Mouse (Mus musculus): ENCODE measurements around the gene Zfp622. TPM values are rescaled to one million over a fixed set of nuclear protein-coding genes. Genes with fewer than 3 reads are reported as not detected.
"Not testable (repeated sequence)": the region's sequence is repeated elsewhere in the genome, so short reads cannot be mapped to it uniquely, and the experiment has no call there.

Zfp622 gene
- polyA plus RNA-seq, 1 experiment from 2014 or later = 23.3 TPM

DNA sequence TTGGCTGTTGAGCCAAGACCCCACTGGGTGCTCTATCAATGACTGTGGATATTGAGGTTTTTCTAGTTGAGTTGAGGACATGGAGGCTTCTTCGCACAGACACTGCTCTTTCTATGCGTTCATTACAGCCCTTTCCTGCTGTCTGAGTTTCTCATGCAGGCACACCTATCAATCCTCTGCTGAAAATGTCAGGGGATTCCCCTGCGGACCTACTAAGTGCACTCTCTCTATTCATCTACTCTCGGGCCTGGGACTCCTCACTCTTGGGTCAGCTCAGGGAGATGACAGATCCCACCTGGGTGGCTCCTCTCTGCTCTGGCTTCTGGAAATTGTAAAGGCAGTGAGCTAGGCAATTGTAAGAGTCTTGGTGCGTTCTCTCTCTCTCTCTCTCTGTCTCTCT lies 23.9 kb upstream of the Zfp622 start:
- Histone ChIP-seq H3K36me3 (ENCODE audit: control insufficient read depth, insufficient read depth) (no peaks in the 10 kb centered on the region), H3K4me1 (replicated peaks; ENCODE audit: control insufficient read depth, insufficient read depth, low read length) (no peaks in the 10 kb centered on the region), H3K9ac (ENCODE audit: low read depth, low read length) (no peak overlapping the region), H3K4me2 (replicated peaks; ENCODE audit: low read depth) (no peak overlapping the region), H3K27me3 (replicated peaks; ENCODE audit: control insufficient read depth, insufficient read depth, low read length) (no peaks in the 10 kb centered on the region), H3K4me3 (ENCODE audit: low read depth, low read length) (no peak overlapping the region), H3K9me3 (ENCODE audit: control insufficient read depth) (no peaks in the 10 kb centered on the region), H3K27ac (ENCODE audit: low read depth, low read length) (no peak overlapping the region)
- TF ChIP-seq CTCF (IDR thresholded peaks at IDR 0.05; ENCODE audit: low read depth) = no peak
- 80% methylated on average over 5 of the region's 5 CpGs for WGBS
- ATAC-seq = no peak

DNA sequence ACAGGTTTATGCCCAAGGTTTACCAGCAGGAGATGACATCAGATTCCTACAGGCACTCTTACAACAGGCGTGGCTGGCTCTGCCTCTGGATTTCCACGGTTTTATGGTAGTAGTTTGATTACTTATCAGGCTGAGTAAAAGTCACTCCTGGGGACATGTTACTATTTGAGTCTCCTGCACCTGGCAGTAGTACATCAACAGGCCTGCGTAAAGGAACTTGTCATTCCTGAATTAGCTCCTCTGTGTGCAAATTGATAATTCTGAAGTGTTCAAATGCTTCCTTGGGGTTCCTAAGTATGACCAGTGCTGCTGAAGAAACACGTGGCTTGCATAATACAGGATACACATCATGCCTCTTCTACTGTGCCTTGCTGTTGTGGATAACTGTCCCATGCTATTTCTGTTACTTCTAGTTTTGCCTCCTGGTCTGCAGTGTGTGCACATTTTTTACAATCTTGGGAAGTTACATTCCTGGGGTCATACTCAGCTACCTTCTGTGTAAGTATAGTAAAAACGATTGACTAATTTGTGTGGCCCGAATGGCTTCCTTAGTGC lies 17.9 kb upstream of the Zfp622 start:
- ATAC-seq = peak; percentile 79
- Histone ChIP-seq H3K36me3 (ENCODE audit: control insufficient read depth, insufficient read depth) (no peaks in the 10 kb centered on the region), H3K27me3 (replicated peaks; ENCODE audit: control insufficient read depth, insufficient read depth, low read length) (no peaks in the 10 kb centered on the region), H3K9ac (ENCODE audit: low read depth, low read length) (no peak overlapping the region), H3K4me1 (replicated peaks; ENCODE audit: control insufficient read depth, insufficient read depth, low read length) (no peaks in the 10 kb centered on the region), H3K27ac (ENCODE audit: low read depth, low read length) (no peak overlapping the region), H3K4me2 (replicated peaks; ENCODE audit: low read depth) (no peak overlapping the region), H3K9me3 (ENCODE audit: control insufficient read depth) (no peaks in the 10 kb centered on the region), H3K4me3 (ENCODE audit: low read depth, low read length) (no peak overlapping the region)
- no peak for TF ChIP-seq CTCF (IDR thresholded peaks at IDR 0.05; ENCODE audit: low read depth)
- WGBS = 32% methylated on average over 6 of the region's 6 CpGs

DNA sequence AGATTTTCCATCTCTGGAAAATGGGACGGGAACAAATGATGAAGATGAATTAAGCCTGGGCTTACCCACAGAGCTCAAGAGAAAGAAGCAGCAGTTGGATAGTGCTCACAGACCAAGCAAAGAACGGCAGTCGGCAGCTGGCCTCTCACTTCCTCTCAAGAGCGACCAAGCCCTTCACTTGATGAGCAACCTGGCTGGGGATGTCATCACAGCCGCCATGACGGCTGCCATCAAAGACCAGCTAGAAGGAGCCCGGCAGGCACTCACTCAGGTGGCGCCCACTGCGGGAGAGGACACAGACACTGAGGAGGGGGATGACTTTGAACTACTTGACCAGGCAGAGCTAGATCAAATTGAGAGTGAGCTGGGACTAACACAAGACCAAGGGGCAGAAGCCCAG lies 12.6 kb upstream of the Zfp622 start:
- H3K27me3 ChIP-seq (replicated peaks; ENCODE audit: control insufficient read depth, insufficient read depth, low read length) = no peaks in the 10 kb centered on the region
- 85% methylated on average over 9 of the region's 9 CpGs for WGBS
- no peak for ATAC-seq
- no peak overlapping the region for H3K4me3 ChIP-seq (ENCODE audit: low read depth, low read length)
- H3K9ac ChIP-seq (ENCODE audit: low read depth, low read length) = no peak overlapping the region
- H3K4me2 ChIP-seq (replicated peaks; ENCODE audit: low read depth) = no peak overlapping the region
- H3K27ac ChIP-seq (ENCODE audit: low read depth, low read length) = no peak overlapping the region
- peaks cover 3% of the 10 kb centered on the region; the same call in 1 of the 2 replicates for H3K36me3 ChIP-seq (ENCODE audit: control insufficient read depth, insufficient read depth)
- 0 out of 2 replicates have a peak, but pooled peaks cover 3% of the 10 kb centered on the region for H3K4me1 ChIP-seq (replicated peaks; ENCODE audit: control insufficient read depth, insufficient read depth, low read length)
- TF ChIP-seq CTCF (IDR thresholded peaks at IDR 0.05; ENCODE audit: low read depth) = no peak
- H3K9me3 ChIP-seq (ENCODE audit: control insufficient read depth) = no peaks in the 10 kb centered on the region

DNA sequence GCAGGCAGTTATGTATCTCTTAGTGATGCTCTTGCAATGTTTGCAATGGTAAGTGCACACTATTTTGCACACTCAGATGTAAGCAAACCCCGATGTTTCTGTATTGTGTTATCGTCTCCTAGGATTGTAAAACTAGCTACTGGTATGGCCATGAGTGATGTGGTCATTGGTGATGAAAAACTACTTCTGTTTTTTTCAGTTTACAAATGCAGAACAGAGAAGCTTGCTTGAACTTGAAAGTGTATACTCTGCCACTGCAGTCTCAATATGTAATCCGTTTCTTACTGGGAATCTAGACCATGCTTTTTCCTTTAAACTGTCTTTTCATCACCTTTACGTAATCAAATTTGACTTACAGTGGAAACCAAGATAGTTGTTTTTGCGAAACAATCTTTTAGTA lies 11.4 kb upstream of the Zfp622 start:
- Histone ChIP-seq H3K9me3 (ENCODE audit: control insufficient read depth) (no peaks in the 10 kb centered on the region), H3K4me3 (ENCODE audit: low read depth, low read length) (no peak overlapping the region), H3K4me1 (replicated peaks; ENCODE audit: control insufficient read depth, insufficient read depth, low read length) (0 out of 2 replicates have a peak, but pooled peaks cover 3% of the 10 kb centered on the region), H3K4me2 (replicated peaks; ENCODE audit: low read depth) (no peak overlapping the region), H3K36me3 (ENCODE audit: control insufficient read depth, insufficient read depth) (peaks cover 3% of the 10 kb centered on the region; the same call in 1 of the 2 replicates), H3K27me3 (replicated peaks; ENCODE audit: control insufficient read depth, insufficient read depth, low read length) (no peaks in the 10 kb centered on the region), H3K27ac (ENCODE audit: low read depth, low read length) (no peak overlapping the region), H3K9ac (ENCODE audit: low read depth, low read length) (no peak overlapping the region)
- no peak for ATAC-seq
- 86% methylated on average over 5 of the region's 5 CpGs for WGBS
- TF ChIP-seq CTCF (IDR thresholded peaks at IDR 0.05; ENCODE audit: low read depth) = no peak

DNA sequence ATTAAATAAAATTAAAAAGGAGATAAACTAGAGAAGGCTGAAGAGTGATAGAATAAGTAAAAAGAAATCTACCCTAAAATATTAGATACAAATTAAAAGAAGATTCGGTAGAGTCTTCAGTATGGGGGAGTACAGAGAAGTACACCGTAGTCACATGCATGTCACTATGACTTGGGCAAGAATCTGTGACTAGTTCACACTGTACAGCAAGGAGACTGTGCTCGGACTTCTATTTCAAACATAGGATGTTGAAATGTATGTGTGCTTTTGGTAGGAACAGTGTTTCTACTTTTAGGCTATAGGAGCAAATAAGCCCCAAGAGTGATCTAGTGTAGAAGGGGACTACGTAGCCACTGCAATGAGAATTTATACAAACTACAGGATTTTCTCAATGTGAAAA lies 9.8 kb upstream of the Zfp622 start:
- no peak overlapping the region for H3K9ac ChIP-seq (ENCODE audit: low read depth, low read length)
- H3K9me3 ChIP-seq (ENCODE audit: control insufficient read depth) = no peaks in the 10 kb centered on the region
- no peaks in the 10 kb centered on the region for H3K27me3 ChIP-seq (replicated peaks; ENCODE audit: control insufficient read depth, insufficient read depth, low read length)
- H3K36me3 ChIP-seq (ENCODE audit: control insufficient read depth, insufficient read depth) = peaks cover 3% of the 10 kb centered on the region; the same call in 1 of the 2 replicates
- 88% methylated on average over 4 of the region's 4 CpGs for WGBS
- no peak overlapping the region for H3K4me3 ChIP-seq (ENCODE audit: low read depth, low read length)
- no peak for TF ChIP-seq CTCF (IDR thresholded peaks at IDR 0.05; ENCODE audit: low read depth)
- ATAC-seq = no peak
- 0 out of 2 replicates have a peak, but pooled peaks cover 3% of the 10 kb centered on the region for H3K4me1 ChIP-seq (replicated peaks; ENCODE audit: control insufficient read depth, insufficient read depth, low read length)
- H3K27ac ChIP-seq (ENCODE audit: low read depth, low read length) = no peak overlapping the region
- no peak overlapping the region for H3K4me2 ChIP-seq (replicated peaks; ENCODE audit: low read depth)

DNA sequence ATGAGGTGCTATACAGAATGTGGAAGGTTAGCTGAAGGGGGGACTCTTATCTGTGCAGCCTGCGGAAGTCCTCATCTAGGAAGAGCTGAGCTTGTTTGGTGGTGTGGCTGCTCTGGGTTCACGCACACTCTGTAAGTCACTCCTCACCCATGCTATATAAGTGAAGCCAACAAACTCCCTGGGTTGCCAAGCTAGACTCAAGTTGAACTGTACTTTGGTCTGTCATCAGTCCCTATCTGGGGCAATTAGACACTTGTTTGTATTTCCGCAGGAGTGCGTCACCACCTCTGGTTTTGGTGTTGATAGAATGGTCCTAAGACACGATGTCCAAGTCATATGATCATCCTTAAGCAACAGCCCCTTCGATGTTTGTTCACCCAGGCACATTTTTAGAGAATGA lies 8.4 kb upstream of the Zfp622 start:
- H3K4me3 ChIP-seq (ENCODE audit: low read depth, low read length) = no peak overlapping the region
- H3K27ac ChIP-seq (ENCODE audit: low read depth, low read length) = no peak overlapping the region
- no peak overlapping the region for H3K9ac ChIP-seq (ENCODE audit: low read depth, low read length)
- TF ChIP-seq CTCF (IDR thresholded peaks at IDR 0.05; ENCODE audit: low read depth) = no peak
- peak; percentile 96 for ATAC-seq
- no peak overlapping the region for H3K4me2 ChIP-seq (replicated peaks; ENCODE audit: low read depth)
- WGBS = 44% methylated on average over 6 of the region's 6 CpGs
- no peaks in the 10 kb centered on the region for H3K9me3 ChIP-seq (ENCODE audit: control insufficient read depth)
- H3K36me3 ChIP-seq (ENCODE audit: control insufficient read depth, insufficient read depth) = peaks cover 3% of the 10 kb centered on the region; the same call in 1 of the 2 replicates
- no peaks in the 10 kb centered on the region for H3K27me3 ChIP-seq (replicated peaks; ENCODE audit: control insufficient read depth, insufficient read depth, low read length)
- H3K4me1 ChIP-seq (replicated peaks; ENCODE audit: control insufficient read depth, insufficient read depth, low read length) = 0 out of 2 replicates have a peak, but pooled peaks cover 3% of the 10 kb centered on the region

DNA sequence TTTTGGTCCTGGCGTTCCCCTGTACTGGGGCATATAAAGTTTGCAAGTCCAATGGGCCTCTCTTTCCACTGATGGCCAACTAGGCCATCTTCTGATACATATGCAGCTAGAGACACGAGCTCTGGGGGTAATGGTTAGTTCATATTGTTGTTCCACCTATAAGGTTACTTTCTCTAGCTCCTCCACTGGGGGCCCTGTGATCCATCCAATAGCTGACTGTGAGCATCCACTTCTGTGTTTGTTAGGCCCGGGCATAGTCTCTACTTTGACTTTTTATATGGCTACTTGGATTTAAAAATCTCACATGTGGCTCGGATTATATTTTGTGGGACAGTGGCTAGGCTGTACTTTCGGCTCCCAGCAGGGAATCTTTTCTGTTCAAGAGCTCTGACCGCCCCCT lies 552 bp upstream of the Zfp622 start:
- ATAC-seq = not testable (repeated sequence)
- WGBS = 15% methylated on average over 6 of the region's 6 CpGs

More for the DNA sequence above, 552 bp upstream of the Zfp622 start:
- H3K27me3 ChIP-seq (replicated peaks; ENCODE audit: control insufficient read depth, insufficient read depth, low read length); H3K9me3 ChIP-seq (ENCODE audit: control insufficient read depth); H3K36me3 ChIP-seq (ENCODE audit: control insufficient read depth, insufficient read depth); H3K4me1 ChIP-seq (replicated peaks; ENCODE audit: control insufficient read depth, insufficient read depth, low read length): not testable (repeated sequence)
- Histone ChIP-seq H3K4me3 (ENCODE audit: low read depth, low read length) (peak overlapping the region; percentile 98), H3K9ac (ENCODE audit: low read depth, low read length) (0 out of 2 replicates have a peak overlapping the region, but pooled peaks have one; percentile 13), H3K27ac (ENCODE audit: low read depth, low read length) (peak overlapping the region; percentile 28; the same call in 1 of the 2 replicates), H3K4me2 (replicated peaks; ENCODE audit: low read depth) (peak overlapping the region; percentile 88)

Data from intestine, postnatal 0 days (tissue).